Mouse (Mus musculus) kidney, adult 2 months (tissue): ENCODE results near the gene Fam53a.

Source experiments
- CTCF ChIP-seq: fragments of 200-500 bp; conservative IDR thresholded peaks from 2 replicates; pipeline ENCODE4 v1.5.1; 2011; ENCODE audit warnings: low read depth, mild to moderate bottlenecking, control low read depth, low read length, moderate library complexity, mixed read lengths; ENCODE audit not compliant: insufficient read depth, insufficient read length
- POLR2A ChIP-seq: fragments of 200-500 bp; IDR thresholded peaks from one replicate; pipeline ENCODE4 v1.6.1; 2011; ENCODE audit warnings: low read depth, low read length, control low read depth

DNA sequence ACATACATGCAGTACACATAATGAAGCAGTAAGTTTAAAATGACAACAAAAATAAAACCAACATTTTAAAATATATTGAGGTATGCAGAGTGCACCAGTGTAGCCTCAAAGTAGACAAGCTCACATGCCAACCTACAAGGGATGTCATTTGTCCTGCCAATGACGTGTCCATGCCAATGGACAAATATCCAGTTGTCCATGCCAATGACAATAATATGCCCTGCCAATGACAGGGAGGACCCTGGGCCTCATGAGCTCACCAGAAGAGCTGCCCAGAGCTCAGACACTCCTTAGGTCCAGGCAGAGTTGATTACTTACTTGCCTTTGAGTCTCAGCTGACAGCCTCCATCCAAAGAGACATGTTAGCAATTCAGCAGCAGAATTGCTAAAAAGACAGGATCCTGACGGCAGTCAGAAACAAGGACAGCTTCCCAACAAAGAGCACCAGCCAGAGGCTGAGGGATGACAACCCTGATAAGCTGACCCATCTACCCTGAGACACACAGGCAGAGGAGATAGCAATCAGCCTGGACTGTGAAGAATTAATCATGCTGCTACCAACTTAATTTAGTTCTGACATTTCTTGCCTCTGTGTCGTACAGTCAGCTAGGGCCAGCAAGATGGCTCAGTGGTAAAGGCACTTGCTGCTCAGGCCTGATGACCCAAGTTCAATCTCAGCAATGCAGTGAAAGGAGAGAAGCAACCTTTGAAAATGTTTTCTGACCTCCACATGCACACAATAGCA, 8.3 kb upstream of the Fam53a start:
- no peak for TF ChIP-seq POLR2A
- TF ChIP-seq CTCF, result no peak
